Mouse (Mus musculus) urinary bladder, adult 2 months (tissue): Measurements from ENCODE around the gene Nup98. TPM values are rescaled to one million over a fixed set of nuclear protein-coding genes. Genes with fewer than 3 reads are reported as not detected.

ENCODE experiments used
- DNase-seq: peaks from one replicate; pipeline ENCODE4 v3.0.0; 2022; ENCODE audit warnings: low spot score
- polyA plus RNA-seq: library from polyadenylated mRNA; depleted of rRNA; stranded (reverse); fragments of >200 nt; gene quantifications from 2 replicates; pipeline ENCODE4 v1.2.3, GENCODE M21; 2012

Gene Nup98
- polyA plus RNA-seq, 1 experiment: 17.6 TPM

- DNase-seq: no peak
Measured at GRCm38 (mm10) chr7:102116579-102117331, 93.2 kb downstream of the Nup98 start, which contains the start of gene Chrna10. Chrna10 (minus strand) TSS chr7:102116828.

GRCm38 (mm10) chr7:102113151-102113729 is 96.7 kb downstream of the Nup98 start:
- DNase-seq: no peak

DNA sequence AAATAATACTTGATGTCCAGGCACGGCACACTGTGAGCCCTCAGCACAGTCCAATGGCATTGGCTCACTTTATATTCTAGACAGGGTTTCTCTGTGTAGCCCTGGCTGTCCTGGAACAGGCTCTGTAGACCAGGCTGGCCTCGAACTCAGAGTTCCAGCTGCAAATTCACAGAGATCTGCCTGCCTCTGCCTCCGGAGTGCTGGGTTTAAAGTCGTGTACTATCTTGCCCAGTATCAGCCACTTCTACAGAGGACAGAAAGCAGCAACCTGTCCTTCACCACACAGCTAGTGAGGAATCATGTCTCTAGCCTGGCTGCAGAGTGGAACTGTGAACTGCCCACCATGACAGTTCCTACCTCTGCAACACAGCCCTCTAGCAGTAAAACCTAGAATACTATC is 100.2 kb downstream of the Nup98 start:
- no peak for DNase-seq

DNA sequence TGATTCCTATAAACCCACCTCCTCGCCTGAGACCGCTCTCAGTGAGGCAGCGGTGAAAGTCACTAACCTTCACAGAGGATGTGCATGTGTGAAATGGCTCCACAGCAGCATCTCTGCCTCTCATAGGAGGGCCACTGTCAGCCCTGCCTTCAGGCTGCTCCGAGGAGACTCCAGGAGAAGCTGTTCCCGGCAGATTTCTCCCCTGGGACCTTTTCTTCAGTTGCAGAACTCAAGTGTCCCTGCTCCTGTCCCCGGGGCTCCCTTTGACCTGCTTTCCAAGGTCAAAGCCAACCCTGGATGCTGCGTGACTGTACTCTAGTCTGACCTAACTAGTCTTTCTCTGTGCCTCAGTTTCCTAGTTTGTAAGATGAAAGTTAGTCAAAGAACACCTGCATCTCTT is 100.8 kb downstream of the Nup98 start, which contains the start of gene Art5:
Gene Art5 (minus strand): TSS at position 319 of the 400 bp plus-strand sequence.
- no peak for DNase-seq

DNA sequence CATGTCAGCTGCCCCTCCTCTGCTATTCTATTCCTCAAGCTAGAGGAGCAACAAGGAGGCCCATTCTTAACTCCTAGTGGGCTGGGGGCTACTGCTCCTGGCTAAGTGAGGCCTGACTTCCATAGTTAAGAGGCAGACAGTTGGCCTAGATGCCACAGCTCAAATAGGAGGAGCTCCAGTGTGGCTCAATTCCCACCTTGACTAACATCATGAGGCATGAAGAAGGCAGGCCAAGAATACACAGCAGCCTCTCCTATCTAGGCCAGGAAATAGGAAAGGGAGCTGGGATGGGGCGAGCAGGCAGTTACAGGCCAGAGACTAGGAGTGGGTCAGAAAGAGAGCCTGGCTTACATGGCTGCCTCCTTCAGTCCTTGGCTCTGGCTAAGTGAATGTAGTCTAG is 101.8 kb downstream of the Nup98 start:
- no peak for DNase-seq

GRCm38 (mm10) chr7:102106700-102107141 is 103.3 kb downstream of the Nup98 start:
- DNase-seq: no peak

DNA sequence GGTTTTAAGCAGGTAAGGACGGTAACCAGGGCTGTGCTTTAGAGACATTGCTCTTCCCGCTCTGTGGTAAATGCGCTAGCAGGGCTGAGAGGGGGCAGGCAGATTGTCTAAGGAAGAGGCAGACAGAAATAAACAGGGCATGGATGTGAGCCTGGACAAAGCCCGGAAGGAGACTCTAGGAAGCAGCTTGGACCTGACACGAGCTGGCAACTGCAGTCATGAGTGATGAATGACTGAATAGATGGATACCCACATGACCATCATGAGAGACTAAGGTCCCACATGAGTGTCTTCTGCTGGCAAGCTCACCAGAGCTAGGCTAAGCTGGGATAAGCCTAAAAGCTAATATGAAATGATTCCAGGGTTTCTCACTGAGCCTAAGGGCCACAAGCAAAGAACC is 105.8 kb downstream of the Nup98 start:
- DNase-seq: no peak

- DNase-seq: no peak
Measured at GRCm38 (mm10) chr7:102103555-102103954, 106.4 kb downstream of the Nup98 start.

DNA sequence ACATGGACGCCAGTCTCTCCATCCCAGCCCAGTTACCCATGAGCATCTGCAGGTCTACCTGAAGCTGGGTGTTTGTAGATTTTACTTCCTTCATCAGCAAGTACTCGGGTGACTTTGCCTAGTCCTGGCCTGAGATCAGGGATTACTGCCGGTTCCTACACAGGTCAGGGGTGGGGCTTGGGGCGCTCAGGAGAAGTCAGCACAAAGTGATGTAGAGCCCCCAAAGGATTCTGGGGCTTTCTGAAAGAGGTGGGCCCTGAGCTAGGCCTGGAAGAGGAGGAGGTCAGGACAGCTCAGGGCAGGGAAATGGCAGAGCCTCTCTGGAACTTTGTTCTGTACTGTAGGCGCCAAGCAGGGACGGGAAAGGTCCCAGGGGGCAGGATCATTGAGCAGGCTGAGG is 107.3 kb downstream of the Nup98 start:
- no peak for DNase-seq

- DNase-seq: no peak
Measured at GRCm38 (mm10) chr7:102102241-102102640, 107.7 kb downstream of the Nup98 start.

DNA sequence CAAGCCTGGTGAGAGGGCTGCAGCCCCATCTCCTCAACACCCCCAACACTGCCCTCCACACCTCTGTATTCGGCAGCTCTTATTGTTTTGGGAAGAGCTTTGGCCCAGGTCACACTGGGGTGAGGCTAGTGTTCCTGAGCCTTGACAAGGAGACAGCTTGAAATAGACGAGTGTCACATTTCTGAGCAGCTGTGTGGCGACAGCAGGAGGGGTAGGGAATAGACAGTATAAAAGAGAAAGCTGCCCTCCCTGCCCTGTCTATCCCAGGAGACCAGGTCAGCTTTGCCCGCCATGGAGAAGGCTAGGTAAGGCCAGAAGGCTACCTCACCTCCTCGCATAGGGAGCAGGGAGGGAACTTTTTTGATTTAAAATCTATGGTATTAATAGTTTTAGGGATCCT is 108.5 kb downstream of the Nup98 start, which contains the start of gene Art1:
Gene Art1 (plus strand): TSS at position 257 of the 400 bp plus-strand sequence.
- no peak for DNase-seq

DNA sequence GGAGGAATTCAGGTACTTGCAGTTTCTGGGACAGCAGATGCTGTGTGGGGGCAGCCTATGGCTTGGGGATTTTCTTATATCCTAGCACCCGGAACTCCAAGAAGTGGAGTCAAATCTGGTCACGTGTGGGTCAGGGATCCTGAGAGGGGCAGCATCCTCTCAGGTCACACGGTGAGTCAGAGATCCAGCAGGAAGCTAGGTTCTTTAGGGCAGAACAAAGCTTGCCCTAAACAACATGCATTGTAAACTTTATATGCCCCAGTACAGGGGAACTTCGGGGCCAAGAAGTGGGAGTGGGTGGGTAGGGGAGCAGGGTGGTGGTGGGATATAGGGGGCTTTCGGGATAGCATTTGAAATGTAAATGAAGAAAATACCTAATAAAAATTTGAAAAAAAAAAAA is 109.1 kb downstream of the Nup98 start:
- no peak for DNase-seq

GRCm38 (mm10) chr7:102099760-102100661 is 110.0 kb downstream of the Nup98 start:
- no peak for DNase-seq

GRCm38 (mm10) chr7:102087336-102087735 is 122.6 kb downstream of the Nup98 start:
- DNase-seq: no peak

- DNase-seq: no peak
Measured at GRCm38 (mm10) chr7:102084041-102084696, 125.8 kb downstream of the Nup98 start.

- DNase-seq: no peak
Measured at GRCm38 (mm10) chr7:102082816-102083215, 127.2 kb downstream of the Nup98 start, which contains the start of gene Trpc2. Trpc2 (plus strand) TSS chr7:102083116.

- no peak for DNase-seq
Measured at GRCm38 (mm10) chr7:102081784-102082183, 128.2 kb downstream of the Nup98 start.

DNA sequence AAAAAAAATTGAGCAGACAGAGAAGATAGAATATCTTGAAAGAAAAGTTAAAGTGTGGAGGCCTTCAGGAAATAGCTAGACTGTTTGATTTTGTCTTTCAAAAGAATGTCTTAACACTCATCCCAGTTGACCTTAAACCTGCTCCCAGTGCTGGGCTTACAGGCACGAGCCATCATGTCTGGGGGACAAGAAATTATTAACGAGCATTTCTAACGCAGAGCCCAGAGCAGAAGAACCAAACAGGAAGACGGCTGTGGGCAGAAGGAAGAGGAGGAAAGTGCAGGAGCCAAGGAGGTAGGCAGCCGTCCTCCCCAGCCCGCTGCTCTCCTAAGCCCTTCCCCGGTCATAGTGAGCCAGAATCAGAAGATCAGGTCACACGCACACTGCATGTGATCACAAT is 129.7 kb downstream of the Nup98 start:
- DNase-seq: no peak

DNA sequence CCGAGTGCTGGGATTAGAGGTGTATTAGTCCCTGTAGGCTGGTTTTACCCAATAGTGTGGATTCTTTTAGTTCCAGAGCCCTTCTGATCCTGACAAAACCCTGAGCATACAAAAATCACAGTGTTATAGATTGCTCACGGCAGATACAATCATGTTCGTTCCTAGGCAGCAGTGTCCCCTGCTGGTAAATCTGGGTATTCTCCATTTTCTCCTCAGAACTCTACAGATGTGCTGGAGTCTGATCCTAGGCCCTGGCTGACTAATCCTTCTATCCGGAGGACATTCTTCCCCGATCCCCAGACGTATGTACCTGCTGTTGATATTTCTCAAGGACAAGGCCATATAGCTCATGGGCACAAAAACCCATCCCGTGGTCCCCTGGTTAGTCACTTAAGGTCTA is 131.5 kb downstream of the Nup98 start:
- no peak for DNase-seq

DNA sequence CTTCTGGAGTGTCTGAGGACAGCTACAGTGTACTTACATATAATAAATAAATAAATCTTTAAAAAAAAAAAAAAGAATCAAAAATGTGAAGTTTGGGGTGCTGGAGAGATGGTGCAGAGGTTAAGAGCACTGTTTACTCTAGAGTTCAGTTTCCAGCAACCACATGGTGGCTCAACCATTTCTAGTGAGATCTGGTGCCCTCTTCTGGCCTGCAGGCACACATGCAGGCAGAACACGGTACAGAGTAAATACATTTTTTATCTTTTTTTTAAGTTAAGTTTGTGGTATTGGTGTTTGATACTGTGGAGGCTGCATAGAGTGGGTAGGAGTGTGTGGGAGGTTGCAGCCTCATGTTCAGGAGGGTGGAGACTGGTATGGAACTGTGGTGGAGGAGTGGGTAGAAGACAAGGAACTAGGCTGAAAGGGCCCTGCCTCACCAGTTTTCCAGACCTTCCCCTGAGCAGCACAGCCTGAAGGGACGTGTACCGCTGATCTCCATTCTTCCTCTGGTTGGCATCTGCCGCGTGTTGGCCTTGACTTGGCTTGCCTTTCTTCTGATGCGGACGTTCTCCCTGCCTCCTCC is 133.2 kb downstream of the Nup98 start:
- DNase-seq: no peak
